Mouse (Mus musculus): ENCODE results near the gene Dvl1.

The Dvl1 gene

GRCm38 (mm10) chr4:155840076-155841002 lies 6.9 kb upstream of the Dvl1 start:
- no peak for DNase-seq (ENCODE audit: low spot score in 2 of 2)

- DNase-seq (ENCODE audit: low spot score in 2 of 2), result no peak
These were observed 6.2 kb upstream of the Dvl1 start for GRCm38 (mm10) chr4:155841003-155841454.

GRCm38 (mm10) chr4:155841651-155842270 lies 5.4 kb upstream of the Dvl1 start:
- no peak for DNase-seq (ENCODE audit: low spot score in 2 of 2)

- no peak for DNase-seq (ENCODE audit: low spot score in 2 of 2)
These were observed 4.0 kb upstream of the Dvl1 start for GRCm38 (mm10) chr4:155843231-155843630.

GRCm38 (mm10) chr4:155847591-155848352 lies 570 bp downstream of the Dvl1 start:
- DNase-seq (ENCODE audit: low spot score in 2 of 2), result no peak

GRCm38 (mm10) chr4:155848434-155849095 lies 1.4 kb downstream of the Dvl1 start:
- DNase-seq (ENCODE audit: low spot score in 2 of 2), result no peak

GRCm38 (mm10) chr4:155849391-155849790 lies 2.2 kb downstream of the Dvl1 start:
- no peak for DNase-seq (ENCODE audit: low spot score in 2 of 2)

- no peak for DNase-seq (ENCODE audit: low spot score in 2 of 2)
These were observed 2.7 kb downstream of the Dvl1 start for GRCm38 (mm10) chr4:155849792-155850451.

- no peak for DNase-seq (ENCODE audit: low spot score in 2 of 2)
These were observed 4.2 kb downstream of the Dvl1 start for GRCm38 (mm10) chr4:155851368-155851767.

GRCm38 (mm10) chr4:155851951-155852411 lies 4.8 kb downstream of the Dvl1 start:
- DNase-seq (ENCODE audit: low spot score in 2 of 2), result no peak

- DNase-seq (ENCODE audit: low spot score in 2 of 2), result no peak
These were observed 6.2 kb downstream of the Dvl1 start for GRCm38 (mm10) chr4:155853421-155853820.

GRCm38 (mm10) chr4:155854991-155855390 lies 7.8 kb downstream of the Dvl1 start:
- DNase-seq (ENCODE audit: low spot score in 2 of 2), result no peak

GRCm38 (mm10) chr4:155856071-155856470 lies 8.9 kb downstream of the Dvl1 start:
- no peak for DNase-seq (ENCODE audit: low spot score in 2 of 2)

GRCm38 (mm10) chr4:155856881-155857280 lies 9.7 kb downstream of the Dvl1 start:
- no peak for DNase-seq (ENCODE audit: low spot score in 2 of 2)

- no peak for DNase-seq (ENCODE audit: low spot score in 2 of 2)
These were observed 12.1 kb downstream of the Dvl1 start for GRCm38 (mm10) chr4:155859318-155859717.

GRCm38 (mm10) chr4:155861787-155862186 lies 14.6 kb downstream of the Dvl1 start:
- DNase-seq (ENCODE audit: low spot score in 2 of 2), result no peak

GRCm38 (mm10) chr4:155863001-155863400 lies 15.8 kb downstream of the Dvl1 start, which contains the start of gene Tas1r3:
Gene Tas1r3 (minus strand): TSS chr4:155863362.
- no peak for DNase-seq (ENCODE audit: low spot score in 2 of 2)

- DNase-seq (ENCODE audit: low spot score in 2 of 2), result no peak
These were observed 21.6 kb downstream of the Dvl1 start for GRCm38 (mm10) chr4:155868614-155869298.

GRCm38 (mm10) chr4:155869317-155870033 lies 22.3 kb downstream of the Dvl1 start, which contains the start of the genes Cptp and Ints11:
Gene Cptp (minus strand): TSS chr4:155869440.
Gene Ints11 (plus strand): TSS chr4:155869546.
- DNase-seq (ENCODE audit: low spot score in 2 of 2), result peak; percentile 88 to 95
